Mouse (Mus musculus) heart, postnatal 0 days (tissue): ENCODE data around the gene Serpina11.

Source experiments
- CTCF ChIP-seq: IDR thresholded peaks from 2 replicates; pipeline ENCODE4 v1.5.1; 2016; ENCODE audit warnings: antibody characterized with exemption, control low read depth, low read depth
- EP300 ChIP-seq: IDR thresholded peaks from 2 replicates; pipeline ENCODE4 v1.6.1; 2016; ENCODE audit warnings: antibody characterized with exemption, low read depth

DNA sequence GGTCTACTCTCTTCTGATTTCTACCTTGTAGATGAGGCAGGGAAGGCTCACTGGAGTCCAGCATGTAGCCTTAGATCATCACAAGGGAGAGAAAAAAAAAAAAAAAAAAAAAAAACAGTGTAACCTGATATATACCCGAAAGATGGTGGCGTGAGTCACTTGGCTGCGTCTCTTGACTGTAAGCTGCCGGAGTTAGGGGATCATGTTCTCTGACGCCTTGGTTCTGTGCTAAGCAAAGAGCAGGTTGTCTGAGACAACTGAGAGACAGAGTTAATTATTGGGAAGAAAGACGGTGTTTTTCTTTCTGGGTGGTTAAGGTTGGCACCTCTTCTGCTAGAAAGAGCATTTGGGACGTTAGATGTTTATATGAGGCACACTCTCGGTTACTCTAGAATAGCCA is 26.9 kb downstream of the Serpina11 start:
- TF ChIP-seq CTCF (no peak), EP300 (no peak)
